Mouse (Mus musculus) forebrain, embryonic 16.5 days (tissue): ENCODE data around the gene Myo15b. TPM values are rescaled to one million over a fixed set of nuclear protein-coding genes. Genes with fewer than 3 reads are reported as not detected.

Source experiments
- ATAC-seq: fragments of 200-750 bp; cut with Nextera tagmentation; 2 replicates; pipeline ENCODE4 v1.8.0; 2017; ENCODE audit warnings: mild to moderate bottlenecking, moderate library complexity
- H3K27ac ChIP-seq: fragments of 300-500 bp; sonication (generic); 2 replicates; pipeline ENCODE4 v1.5.1; 2014; ENCODE audit warnings: low read length, control low read depth
- H3K27me3 ChIP-seq: fragments of 300-500 bp; sonication (generic); replicated peaks from 2 replicates; pipeline ENCODE4 v1.6.1; 2014; ENCODE audit warnings: low read length; ENCODE audit not compliant: control insufficient read depth, insufficient read depth
- H3K36me3 ChIP-seq: fragments of 300-500 bp; sonication (generic); 2 replicates; pipeline ENCODE4 v1.6.1; 2014; ENCODE audit not compliant: control insufficient read depth, insufficient read depth
- H3K4me1 ChIP-seq: fragments of 300-500 bp; sonication (generic); replicated peaks from 2 replicates; pipeline ENCODE4 v1.6.1; 2014; ENCODE audit warnings: low read length; ENCODE audit not compliant: control insufficient read depth, insufficient read depth
- H3K4me2 ChIP-seq: fragments of 300-500 bp; sonication (generic); 2 replicates; pipeline ENCODE4 v1.6.1; 2014; ENCODE audit warnings: mild to moderate bottlenecking, low read length, control low read depth
- H3K4me3 ChIP-seq: fragments of 300-500 bp; sonication (generic); replicated peaks from 2 replicates; pipeline ENCODE4 v1.5.1; 2014; ENCODE audit warnings: mild to moderate bottlenecking, low read length, control low read depth
- H3K9ac ChIP-seq: fragments of 300-500 bp; sonication (generic); replicated peaks from 2 replicates; pipeline ENCODE4 v1.6.1; 2014; ENCODE audit warnings: low read depth, low read length, control low read depth
- H3K9me3 ChIP-seq: fragments of 300-500 bp; sonication (generic); 2 replicates; pipeline ENCODE4 v1.6.1; 2016; ENCODE audit warnings: low read length; ENCODE audit not compliant: control insufficient read depth
- WGBS: fragments of 180-500 bp; shearing (Covaris S2); extraction: QIAGEN DNeasy Blood & Tissue Kit; methylation state at CpG from one replicate; pipeline ENCODE4 v1.1.7; 2014; 5-methylcytosine and 5-hydroxymethylcytosine counted together
- polyA plus RNA-seq: library from polyadenylated mRNA; unstranded; fragments of >200 nt; fragmentation: Nextera tagmentation; extraction: Ambion mirVana; gene quantifications from 2 replicates; pipeline ENCODE4 v1.2.1, GENCODE M21; 2015

Myo15b gene
- polyA plus RNA-seq, 1 experiment from 2014 or later: 0.18 TPM

GRCm38 (mm10) chr11:115939690-115940329 is 81.6 kb downstream of the Myo15b start:
- 37% methylated on average over 6 of the region's 6 CpGs for WGBS
- no peak overlapping the region for H3K9ac ChIP-seq
- no peak overlapping the region for H3K4me3 ChIP-seq
- peaks cover 23% of the 10 kb centered on the region for H3K36me3 ChIP-seq
- no peak overlapping the region for H3K4me2 ChIP-seq
- no peak overlapping the region for H3K27ac ChIP-seq
- H3K9me3 ChIP-seq: no peaks in the 10 kb centered on the region
- no peaks in the 10 kb centered on the region for H3K27me3 ChIP-seq
- ATAC-seq: no peak
- peaks cover 7% of the 10 kb centered on the region for H3K4me1 ChIP-seq

DNA sequence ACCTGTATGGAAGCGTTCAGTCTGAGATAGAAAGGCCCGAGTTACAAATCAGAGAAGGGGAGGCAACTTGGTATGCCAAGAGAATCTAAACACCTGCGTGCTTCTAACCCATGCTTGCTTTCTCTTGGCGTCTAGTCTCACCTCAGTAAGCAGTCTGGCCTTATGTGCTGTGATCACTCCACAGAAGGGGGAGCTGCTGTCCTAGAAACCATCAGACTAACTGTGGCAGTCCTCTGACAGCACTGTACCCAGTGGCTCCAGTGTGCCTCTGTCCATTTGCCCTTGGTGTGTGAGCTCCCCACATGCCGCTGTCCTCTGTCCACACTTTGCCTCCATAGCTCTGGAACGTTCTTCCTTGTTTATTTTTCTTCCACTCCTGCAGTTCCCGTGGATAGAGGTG is 83.8 kb downstream of the Myo15b start:
- no peaks in the 10 kb centered on the region for H3K27me3 ChIP-seq
- H3K36me3 ChIP-seq: peaks cover 22% of the 10 kb centered on the region
- H3K27ac ChIP-seq: no peak overlapping the region
- 91% methylated on average over 7 of the region's 7 CpGs for WGBS
- no peak for ATAC-seq
- H3K9me3 ChIP-seq: no peaks in the 10 kb centered on the region
- no peak overlapping the region for H3K4me2 ChIP-seq
- H3K4me1 ChIP-seq: no peaks in the 10 kb centered on the region
- no peak overlapping the region for H3K9ac ChIP-seq
- no peak overlapping the region for H3K4me3 ChIP-seq

Other genes starting within 250 kb of the Myo15b start
- 9.8 and 12.9 TPM in 2 replicates for gene Mif4gd, start 245.4 kb upstream of the Myo15b start, polyA plus RNA-seq
- gene Slc25a19, start 230.1 kb upstream of the Myo15b start, polyA plus RNA-seq: 57.2 and 63.0 TPM in 2 replicates
- 188 and 194 TPM in 2 replicates for gene Grb2, start 149.8 kb upstream of the Myo15b start, polyA plus RNA-seq
- gene Tmem94, start 93.0 kb upstream of the Myo15b start, polyA plus RNA-seq: 29.1 and 29.8 TPM in 2 replicates
- 9.1 and 11.2 TPM in 2 replicates for gene Caskin2, start 44.8 kb upstream of the Myo15b start, polyA plus RNA-seq
- 25.8 and 28.3 TPM in 2 replicates for gene Tsen54, start 43.7 kb upstream of the Myo15b start, polyA plus RNA-seq
- gene Llgl2, start 34.4 kb upstream of the Myo15b start, polyA plus RNA-seq: 1.3 and 2.0 TPM in 2 replicates
- 1.2 and 1.8 TPM in 2 replicates for gene Smim5, start 41.6 kb downstream of the Myo15b start, polyA plus RNA-seq
- 0.93 and 0.95 TPM in 2 replicates for gene Smim6, start 53.6 kb downstream of the Myo15b start, polyA plus RNA-seq
- 56.2 and 60.7 TPM in 2 replicates for gene Sap30bp, start 74.9 kb downstream of the Myo15b start, polyA plus RNA-seq
- gene Recql5, start 75.1 kb downstream of the Myo15b start, polyA plus RNA-seq: 25.6 and 26.0 TPM in 2 replicates
- gene Itgb4, start 116.3 kb downstream of the Myo15b start, polyA plus RNA-seq: 0.67 and 0.80 TPM in 2 replicates
- 61.3 and 64.2 TPM in 2 replicates for gene Galk1, start 154.3 kb downstream of the Myo15b start, polyA plus RNA-seq
- 2,318 and 2,532 TPM in 2 replicates for gene H3f3b, start 169.6 kb downstream of the Myo15b start, polyA plus RNA-seq
- 37.6 and 42.1 TPM in 2 replicates for gene Unk, start 171.9 kb downstream of the Myo15b start, polyA plus RNA-seq
- gene Unc13d, start 219.6 kb downstream of the Myo15b start, polyA plus RNA-seq: 0.60 and 0.62 TPM in 2 replicates
- 162 and 163 TPM in 2 replicates for gene Wbp2, start 228.6 kb downstream of the Myo15b start, polyA plus RNA-seq